10 mouse cellular contexts compared by ENCODE assay signal in the genomic region with DNA sequence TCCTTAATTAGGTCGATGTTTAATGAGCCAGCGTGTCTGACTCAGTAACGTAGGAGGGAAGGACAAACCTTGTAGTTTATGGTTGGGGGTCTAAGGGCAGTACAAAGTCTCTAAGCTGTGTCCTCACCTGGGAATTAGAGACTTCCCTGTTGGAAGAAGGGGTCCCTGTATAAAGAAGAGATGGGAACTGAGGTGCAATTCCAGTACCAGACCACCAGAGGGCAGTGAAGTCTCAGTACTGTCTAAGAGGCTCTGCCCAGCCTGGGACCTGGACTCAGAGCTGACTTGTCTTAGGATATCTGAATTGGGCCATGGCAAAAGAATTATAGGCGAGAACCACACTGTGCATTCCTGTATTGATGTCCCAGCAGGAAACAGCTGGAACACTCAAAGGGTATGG. TPM values are rescaled to one million over a fixed set of nuclear protein-coding genes. Genes with fewer than 3 reads are reported as not detected.
DNase-seq lines count a peak whose midpoint lies in the region; ATAC-seq lines count a peak whose summit lies in the region.
"Had no signal": no experiment of that assay in that cellular context is flagged by ENCODE, and none has a peak within 500 bp of the region (broad histone marks: within the 10 kb centered on the region; RNA-seq: fewer than 3 reads in every experiment).

No protein-coding gene starts in this region.

- no peak overlapping the region for H3K9ac ChIP-seq in forebrain, embryonic 13.5 days
- H3K9ac ChIP-seq in hindbrain, embryonic 14.5 days = no peak overlapping the region
- H3K9ac ChIP-seq: lung, embryonic 15.5 days had no signal

- DNase-seq in cerebellum, adult 18-20 months = peak; percentile 72 to 74
- DNase-seq in c-Kit-positive CD71-positive TER-119-negative erythroid progenitor cells, embryonic 14.5 days (ENCODE audit: low read depth) = peak; percentile 38
- DNase-seq in hindbrain, embryonic 14.5 days (ENCODE audit: low spot score) = peak; percentile 86
- DNase-seq in layer of hippocampus, postnatal 10 days (ENCODE audit: low spot score in 2 of 2) = peak; percentile 73 to 81
- peak; percentile 73 for DNase-seq in lung, postnatal 25 days (ENCODE audit: low spot score)
- DNase-seq in right cerebral cortex, postnatal 14 days = peak; percentile 52

- no peaks in the 10 kb centered on the region for H3K4me1 ChIP-seq in forebrain, embryonic 13.5 days
- H3K4me1 ChIP-seq in hindbrain, embryonic 14.5 days (replicated peaks; ENCODE audit: control insufficient read depth, insufficient read depth, low read length) = no peaks in the 10 kb centered on the region
- H3K4me1 ChIP-seq: lung, embryonic 15.5 days had no signal

- H3K4me2 ChIP-seq in forebrain, embryonic 13.5 days = no peak overlapping the region
- no peak overlapping the region for H3K4me2 ChIP-seq in hindbrain, embryonic 14.5 days (replicated peaks)
- H3K4me2 ChIP-seq: lung, embryonic 15.5 days had no signal

- no peak overlapping the region for H3K4me3 ChIP-seq in forebrain, embryonic 13.5 days
- no peak overlapping the region for H3K4me3 ChIP-seq in hindbrain, embryonic 14.5 days (replicated peaks; ENCODE audit: low read length)
- H3K4me3 ChIP-seq: lung, embryonic 15.5 days had no signal

- no peaks in the 10 kb centered on the region for H3K27me3 ChIP-seq in forebrain, embryonic 13.5 days
- no peaks in the 10 kb centered on the region for H3K27me3 ChIP-seq in hindbrain, embryonic 14.5 days (ENCODE audit: control insufficient read depth, insufficient read depth, low read length)
- H3K27me3 ChIP-seq: lung, embryonic 15.5 days; Patski had no signal

- no peak overlapping the region for H3K27ac ChIP-seq in forebrain, embryonic 13.5 days
- no peak overlapping the region for H3K27ac ChIP-seq in hindbrain, embryonic 14.5 days
- H3K27ac ChIP-seq: lung, embryonic 15.5 days had no signal

- H3K36me3 ChIP-seq in forebrain, embryonic 13.5 days (ENCODE audit: poor library complexity, severe bottlenecking) = peaks cover 30% of the 10 kb centered on the region
- peaks cover 28% of the 10 kb centered on the region for H3K36me3 ChIP-seq in hindbrain, embryonic 14.5 days (replicated peaks; ENCODE audit: control insufficient read depth, insufficient read depth)

- ATAC-seq in cerebellum, adult (ENCODE audit: insufficient number of reproducible peaks, low FRiP score, low TSS enrichment) = no peak
- ATAC-seq in forebrain, embryonic 13.5 days = peak; percentile 60
- peak; percentile 59; the same call in 1 of the 2 replicates for ATAC-seq in hindbrain, embryonic 14.5 days (ENCODE audit: low FRiP score)
- ATAC-seq: Patski had no signal

- no peaks in the 10 kb centered on the region for H3K9me3 ChIP-seq in forebrain, embryonic 13.5 days (replicated peaks)
- H3K9me3 ChIP-seq in hindbrain, embryonic 14.5 days (ENCODE audit: control insufficient read depth, low read length) = no peaks in the 10 kb centered on the region
- H3K9me3 ChIP-seq: lung, embryonic 15.5 days had no signal

- 38% methylated on average over 4 of the region's 4 CpGs for WGBS in forebrain, embryonic 13.5 days
- WGBS in hindbrain, embryonic 14.5 days = 40% methylated on average over 4 of the region's 4 CpGs

RNA-seq across cellular contexts. Expression of a gene that starts 54.6 kb away (rescaled TPM):
- 5.6 and 7.3 TPM in 2 replicates for polyA plus RNA-seq in forebrain, embryonic 13.5 days (2015; fragmentation: Nextera tagmentation; extraction: Ambion mirVana)
- polyA plus RNA-seq in hindbrain, embryonic 14.5 days (2014; fragmentation: Nextera tagmentation; extraction: Ambion mirVana) = 8.5 and 9.0 TPM in 2 replicates
- 10 to 100 TPM; 45.5 to 47.4 TPM for total RNA-seq in layer of hippocampus, postnatal 10 days (2021)

RNA-seq across cellular contexts. Expression of a gene that starts 55.8 kb away (rescaled TPM):
- 0.27 TPM in 1 of 2 replicates, not detected in the other for polyA plus RNA-seq in forebrain, embryonic 13.5 days (2015; fragmentation: Nextera tagmentation; extraction: Ambion mirVana)
- 0.09 and 0.16 TPM in 2 replicates for polyA plus RNA-seq in hindbrain, embryonic 14.5 days (2014; fragmentation: Nextera tagmentation; extraction: Ambion mirVana)
- under 1 TPM in 1 of 2 experiments, not detected in 1; 0.21 TPM for total RNA-seq in layer of hippocampus, postnatal 10 days (2021)
